In genomic region chr10:62422255-62422654, GRCm38 (mm10) we compare ENCODE assay signal across 13 mouse cellular contexts. TPM values are rescaled to one million over a fixed set of nuclear protein-coding genes. Genes with fewer than 3 reads are reported as not detected.
DNase-seq lines count a peak whose midpoint lies in the region; ATAC-seq and TF ChIP-seq lines count a peak whose summit lies in the region.
"Had no signal": no experiment of that assay in that cellular context is flagged by ENCODE, and none has a peak within 500 bp of the region (broad histone marks: within the 10 kb centered on the region; RNA-seq: fewer than 3 reads in every experiment).

Gene Hkdc1, minus strand, starts transcription at chr10:62422491.

- H3K4me3 ChIP-seq in liver, embryonic 14.5 days (ENCODE audit: insufficient read depth in 1 of 2, low read depth in 2 of 2, low read length in 2 of 2): peak within 1 kb of the TSS; percentile 4 to 44; a peak in 3 of 4 replicates
- H3K4me3 ChIP-seq: forebrain, embryonic 15.5 days; hindbrain, embryonic 13.5 days had no signal

- H3K4me2 ChIP-seq in liver, embryonic 14.5 days (ENCODE audit: low read depth): peak within 1 kb of the TSS; percentile 36
- H3K4me2 ChIP-seq: forebrain, embryonic 15.5 days; hindbrain, embryonic 13.5 days had no signal

- peaks cover 0 to 4% of the 10 kb centered on the region in 2 experiments; a peak in 1 of 4 replicates for H3K4me1 ChIP-seq in liver, embryonic 14.5 days (replicated peaks; ENCODE audit: control insufficient read depth in 2 of 2, insufficient read depth in 2 of 2, low read length in 1 of 2)
- H3K4me1 ChIP-seq: forebrain, embryonic 15.5 days had no signal

- DNase-seq in left cerebral cortex, postnatal 14 days (ENCODE audit: low spot score in 2 of 2): no peak
- DNase-seq in left cerebral cortex, postnatal 10 days (ENCODE audit: extremely low spot score in 1 of 2, low spot score in 2 of 2): no peak
- DNase-seq in kidney, adult 9 months: peak; percentile 30
- no peak for DNase-seq in liver, embryonic 14.5 days (ENCODE audit: low read depth in 3 of 3, low spot score in 3 of 3)
- DNase-seq in yolk sac, embryonic 10.5 days (ENCODE audit: low spot score): peak; percentile 86
- DNase-seq in thymus, postnatal 4 days: no peak
- DNase-seq in right cerebral cortex, adult 2 months (ENCODE audit: low spot score in 2 of 2): no peak
- no peak for DNase-seq in layer of hippocampus, adult 11-12 months (ENCODE audit: low spot score)
- DNase-seq: thymus, postnatal 36 days had no signal

- no peak for TF ChIP-seq CTCF in liver, embryonic 14.5 days (IDR thresholded peaks at IDR 0.05; ENCODE audit: low read depth)

- H3K36me3 ChIP-seq in liver, embryonic 14.5 days (replicated peaks; ENCODE audit: control insufficient read depth, insufficient read depth, low read depth): no peaks in the 10 kb centered on the region
- H3K36me3 ChIP-seq: forebrain, embryonic 15.5 days; hindbrain, embryonic 13.5 days had no signal

- no peak within 1 kb of the TSS for H3K27ac ChIP-seq in liver, embryonic 14.5 days
- H3K27ac ChIP-seq: forebrain, embryonic 15.5 days; hindbrain, embryonic 13.5 days had no signal

- H3K9ac ChIP-seq in liver, embryonic 14.5 days (replicated peaks): no peak within 1 kb of the TSS
- H3K9ac ChIP-seq: forebrain, embryonic 15.5 days; hindbrain, embryonic 13.5 days had no signal

- TF ChIP-seq EP300 in liver, embryonic 14.5 days (IDR thresholded peaks at IDR 0.05; ENCODE audit: low read depth): no peak

- ATAC-seq in liver, embryonic 14.5 days (ENCODE audit: insufficient read depth): no peak
- ATAC-seq: forebrain, embryonic 15.5 days had no signal

- H3K9me3 ChIP-seq in liver, embryonic 14.5 days (ENCODE audit: control insufficient read depth, low read length): no peaks in the 10 kb centered on the region
- H3K9me3 ChIP-seq: forebrain, embryonic 15.5 days; hindbrain, embryonic 13.5 days had no signal

- intact Hi-C loops in left cerebral cortex, postnatal 14 days (cut with DNase I): no loop called here
- intact Hi-C loops in left cerebral cortex, postnatal 10 days (cut with DNase I): no loop called here

- H3K27me3 ChIP-seq in liver, embryonic 14.5 days (ENCODE audit: control insufficient read depth, insufficient read depth, low read length): no peaks in the 10 kb centered on the region
- H3K27me3 ChIP-seq: forebrain, embryonic 15.5 days had no signal

- WGBS in liver, embryonic 14.5 days (ENCODE audit: insufficient replicate concordance): 57% methylated on average over 15 of the region's 15 CpGs

RNA-seq across cellular contexts. Expression of gene Hkdc1, which starts in this region (rescaled TPM):
- total RNA-seq in left cerebral cortex, postnatal 14 days (2021): 10 to 100 TPM; 12.5 to 15.3 TPM
- total RNA-seq in left cerebral cortex, postnatal 10 days (2021): 1 to 10 TPM; 5.8 to 5.9 TPM
- polyA plus RNA-seq in liver, embryonic 14.5 days (2012; rRNA removed): 3.4 and 4.1 TPM in 2 replicates
- polyA plus RNA-seq in liver, embryonic 14.5 days (2014; fragmentation: Nextera tagmentation; extraction: Ambion mirVana): 2.4 and 2.8 TPM in 2 replicates
- total RNA-seq: megakaryocyte, adult 5-6 weeks; neutrophil, adult 5-6 weeks had no signal

Comparison
In these comparisons a context has a peak if more than half of its experiments do, and no peak if none do; other contexts are left out.
1. DNase-seq: peak in kidney, adult 9 months (single experiment) and yolk sac, embryonic 10.5 days (single experiment); none in left cerebral cortex, postnatal 14 days (0 of 2), left cerebral cortex, postnatal 10 days (0 of 2), liver, embryonic 14.5 days (0 of 3), thymus, postnatal 4 days (single experiment), right cerebral cortex, adult 2 months (0 of 2) and layer of hippocampus, adult 11-12 months (single experiment).